Mouse (Mus musculus): ENCODE measurements around the gene Tesc.

DNA sequence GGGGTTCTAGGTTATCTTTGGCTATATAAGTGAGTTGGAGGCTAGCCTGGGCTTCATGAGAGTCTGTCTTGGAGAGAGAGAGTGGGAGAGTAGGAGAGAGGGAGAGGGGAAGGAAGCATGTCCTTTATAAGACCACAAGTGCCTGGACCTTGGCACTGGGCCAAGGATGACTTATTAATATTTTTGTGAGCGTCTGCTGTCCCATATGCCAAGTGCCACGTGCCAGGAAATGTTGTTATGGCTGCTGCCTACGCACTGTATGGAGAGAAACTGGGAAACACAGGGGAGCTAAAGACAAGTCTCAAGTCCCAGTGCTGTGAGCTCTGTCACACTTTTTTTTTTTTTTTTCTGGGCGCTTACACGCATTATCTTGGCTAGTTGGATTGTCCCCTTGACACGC lies 15.1 kb downstream of the Tesc start:
- no peak for TF ChIP-seq CTCF (IDR thresholded peaks at IDR 0.05; ENCODE audit: extremely low read depth, insufficient read length, insufficient replicate concordance, low read depth, low read length)
- no peak for TF ChIP-seq POLR2A (IDR thresholded peaks at IDR 0.05; ENCODE audit: low read depth, low read length)

Measured in small intestine, adult 2 months (tissue).